Mouse (Mus musculus) heart, adult 8-10 months (tissue): ENCODE data around the gene Cabs1. TPM values are rescaled to one million over a fixed set of nuclear protein-coding genes. Genes with fewer than 3 reads are reported as not detected.

Source experiments
- DNase-seq: peaks from one replicate; pipeline ENCODE4 v3.0.0; 2022; ENCODE audit warnings: low spot score
- total RNA-seq, 4 experiments: library from RNA; stranded (reverse); gene quantifications; 2 replicates each; pipeline ENCODE4 v1.2.4; 2022

Cabs1 gene
- not detected for total RNA-seq

- DNase-seq = no peak
These were observed at the start of gene Cabs1 for GRCm38 (mm10) chr5:87979139-87979538. Gene Cabs1 (plus strand): TSS chr5:87979439.

DNA sequence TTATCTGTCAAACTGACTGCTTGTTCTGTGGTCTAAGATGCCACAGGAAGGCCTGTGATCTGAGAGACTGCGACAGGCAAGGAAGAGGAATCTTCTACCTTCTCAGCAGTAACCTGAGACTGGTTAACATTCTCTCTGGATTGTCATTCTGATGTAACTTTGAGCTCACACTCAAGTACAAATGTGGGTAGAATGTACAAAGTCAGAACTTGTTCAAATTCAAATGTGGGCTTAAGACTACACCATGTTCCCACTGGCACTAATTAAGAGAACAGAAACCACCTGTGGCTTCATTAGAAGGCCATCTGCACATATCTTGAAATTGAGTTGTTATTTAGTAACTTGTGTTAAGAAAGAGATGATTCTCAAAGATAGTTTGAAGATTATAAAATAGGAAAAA lies 47.6 kb upstream of the Cabs1 start:
- no peak for DNase-seq

DNA sequence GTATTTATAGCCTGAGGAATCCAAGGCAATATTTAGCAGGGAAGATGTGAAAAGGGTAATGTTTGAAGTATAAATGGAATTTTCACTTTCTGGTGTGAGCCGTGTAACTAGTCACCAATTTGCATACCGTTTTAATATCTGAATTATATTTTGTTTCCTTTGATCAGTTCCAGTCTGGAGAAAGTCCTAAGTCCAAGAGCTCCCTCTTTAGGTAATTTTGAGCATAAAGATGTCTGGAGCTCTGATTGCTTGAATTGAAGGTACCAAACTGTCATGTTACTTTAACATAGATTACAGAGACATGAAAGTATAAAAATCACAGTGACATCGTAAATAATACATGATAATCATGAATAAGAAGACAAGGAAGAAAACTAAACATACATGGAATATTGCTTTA lies 38.5 kb upstream of the Cabs1 start:
- no peak for DNase-seq

GRCm38 (mm10) chr5:87942515-87942914 lies 36.7 kb upstream of the Cabs1 start:
- DNase-seq = no peak

DNA sequence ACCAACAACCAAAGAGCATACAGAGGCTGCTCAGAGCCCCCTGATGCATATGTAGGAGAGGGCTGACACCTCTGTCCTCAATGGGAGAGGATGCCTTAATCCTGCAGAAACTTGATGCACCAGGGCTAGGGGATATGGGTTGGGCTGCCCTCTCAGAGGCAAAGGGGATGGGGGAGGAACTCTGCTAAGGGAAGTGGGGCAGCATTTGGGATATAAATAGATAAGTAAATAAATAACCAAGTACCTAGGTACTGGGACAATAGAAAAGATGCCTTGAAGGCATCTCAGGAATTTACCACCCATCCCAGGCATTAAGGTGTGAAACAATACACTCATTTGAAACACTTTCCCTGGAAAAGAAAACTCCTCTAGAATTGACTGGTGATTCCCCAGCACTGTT lies 27.4 kb upstream of the Cabs1 start:
- DNase-seq = no peak

DNA sequence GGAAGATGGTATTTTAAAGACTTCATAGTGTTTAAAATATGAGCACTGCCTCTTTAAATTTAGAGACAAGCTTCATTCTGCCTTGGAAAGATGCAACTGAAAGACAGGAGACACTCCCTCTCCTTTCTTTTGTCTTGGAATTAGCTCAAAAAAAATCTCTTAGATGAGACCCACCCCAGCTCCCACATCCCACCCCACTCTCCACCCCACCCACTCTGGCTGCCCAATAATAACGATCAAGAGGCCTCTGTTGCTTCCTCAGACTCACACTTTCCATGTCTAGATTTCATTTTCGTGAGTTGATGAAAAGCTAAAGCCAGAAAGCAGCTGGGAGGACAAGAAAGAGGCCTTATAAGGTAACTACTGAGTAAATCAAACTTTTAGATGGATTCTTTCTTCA lies 10.0 kb upstream of the Cabs1 start, which contains the start of the genes 2310003L06Rik and Gm28434:
2310003L06Rik (plus strand) TSS at position 259 of the 400 bp plus-strand sequence.
Gm28434 (plus strand) TSS at position 317 of the 400 bp plus-strand sequence.
- no peak for DNase-seq

- no peak for DNase-seq
These were observed 3.4 kb downstream of the Cabs1 start for GRCm38 (mm10) chr5:87982468-87983214.

DNA sequence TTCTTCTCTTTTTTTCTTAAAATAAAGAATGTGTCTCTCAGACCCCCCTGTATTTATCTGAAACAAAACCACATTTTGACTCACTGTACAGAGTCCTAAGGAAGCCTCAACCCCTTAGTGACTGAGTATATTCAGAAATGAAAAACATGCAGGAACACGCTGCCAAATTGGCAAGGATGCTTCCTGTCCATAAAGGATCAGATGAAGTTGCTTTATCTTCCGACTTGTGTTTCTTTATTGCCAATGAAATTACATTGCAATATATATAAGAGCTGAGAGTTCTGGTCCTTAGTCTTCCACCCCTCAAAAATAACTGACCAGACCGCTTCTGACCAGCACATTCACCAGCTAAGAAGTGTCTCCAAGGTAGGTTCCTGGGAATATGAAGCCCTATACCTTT lies 23.0 kb downstream of the Cabs1 start, which contains the start of gene Smr3a:
Smr3a (plus strand) TSS at position 301 of the 400 bp plus-strand sequence.
- DNase-seq = no peak

GRCm38 (mm10) chr5:88005241-88005640 lies 26.0 kb downstream of the Cabs1 start:
- DNase-seq = no peak

Other genes with a start within 250 kb of the Cabs1 start
- not detected for gene Csn1s2a, start 204.9 kb upstream of the Cabs1 start, total RNA-seq
- gene Csn1s2b, start 171.4 kb upstream of the Cabs1 start, total RNA-seq = not detected
- not detected for gene Prr27, start 153.8 kb upstream of the Cabs1 start, total RNA-seq
- gene Odam, start 94.4 kb upstream of the Cabs1 start, total RNA-seq = not detected
- gene Csn3, start 53.9 kb upstream of the Cabs1 start, total RNA-seq = not detected
- not detected for gene 2310003L06Rik, start 10.0 kb upstream of the Cabs1 start, total RNA-seq
- not detected for gene Gm28434, start 9.9 kb upstream of the Cabs1 start, total RNA-seq
- not detected for gene Smr3a, start 23.1 kb downstream of the Cabs1 start, total RNA-seq
- not detected for gene Smr2, start 107.1 kb downstream of the Cabs1 start, total RNA-seq
- gene Gm11116, start 132.1 kb downstream of the Cabs1 start, total RNA-seq = not detected
- not detected for gene Gm11115, start 174.7 kb downstream of the Cabs1 start, total RNA-seq